Mouse (Mus musculus) lung, embryonic 14.5 days (tissue): ENCODE data around the gene Tyw5. TPM values are rescaled to one million over a fixed set of nuclear protein-coding genes. Genes with fewer than 3 reads are reported as not detected.

Experiments
- ATAC-seq: fragments of 200-750 bp; cut with Nextera tagmentation; 2 replicates; pipeline ENCODE4 v1.8.0; 2017; ENCODE audit warnings: mild to moderate bottlenecking, moderate TSS enrichment, moderate library complexity; ENCODE audit not compliant: insufficient read depth
- DNase-seq: peaks from one replicate; pipeline ENCODE4 v3.0.0-alpha.2; 2015
- H3K27ac ChIP-seq: fragments of 300-500 bp; sonication (generic); 2 replicates; pipeline ENCODE4 v1.5.1; 2014; ENCODE audit warnings: low read depth, mild to moderate bottlenecking, moderate library complexity
- H3K27me3 ChIP-seq: fragments of 300-500 bp; sonication (generic); 2 replicates; pipeline ENCODE4 v1.6.1; 2014; ENCODE audit warnings: low read length, control low read depth; ENCODE audit not compliant: insufficient read depth
- H3K36me3 ChIP-seq: fragments of 300-500 bp; sonication (generic); 2 replicates; pipeline ENCODE4 v1.6.1; 2014; ENCODE audit warnings: control low read depth; ENCODE audit not compliant: insufficient read depth
- H3K4me1 ChIP-seq: fragments of 300-500 bp; sonication (generic); 2 replicates; pipeline ENCODE4 v1.6.1; 2014; ENCODE audit warnings: antibody characterized with exemption, control low read depth; ENCODE audit not compliant: insufficient read depth
- H3K4me2 ChIP-seq: fragments of 300-500 bp; sonication (generic); 2 replicates; pipeline ENCODE4 v1.6.1; 2014; ENCODE audit warnings: mild to moderate bottlenecking
- H3K4me3 ChIP-seq: fragments of 300-500 bp; sonication (generic); 2 replicates; pipeline ENCODE4 v1.5.1; 2014; ENCODE audit warnings: low read depth, low read length
- H3K9ac ChIP-seq: fragments of 300-500 bp; sonication (generic); 2 replicates; pipeline ENCODE4 v1.6.1; 2014
- H3K9me3 ChIP-seq: fragments of 300-500 bp; sonication (generic); 2 replicates; pipeline ENCODE4 v1.6.1; 2016; ENCODE audit warnings: low read depth, low read length, control low read depth
- CTCF ChIP-seq: IDR thresholded peaks from 2 replicates; pipeline ENCODE4 v1.5.1; 2016; ENCODE audit warnings: antibody characterized with exemption, low read depth
- WGBS: fragments of 180-500 bp; shearing (Covaris S2); extraction: QIAGEN DNeasy Blood & Tissue Kit; methylation state at CpG from one replicate; pipeline ENCODE4 v1.1.7; 2014; 5-methylcytosine and 5-hydroxymethylcytosine counted together
- polyA plus RNA-seq: library from polyadenylated mRNA; unstranded; fragments of >200 nt; fragmentation: Nextera tagmentation; extraction: Ambion mirVana; gene quantifications from 2 replicates; pipeline ENCODE4 v1.2.1, GENCODE M21; 2014

Tyw5 gene
- polyA plus RNA-seq, 1 experiment from 2014 or later = 30.2 TPM

DNA sequence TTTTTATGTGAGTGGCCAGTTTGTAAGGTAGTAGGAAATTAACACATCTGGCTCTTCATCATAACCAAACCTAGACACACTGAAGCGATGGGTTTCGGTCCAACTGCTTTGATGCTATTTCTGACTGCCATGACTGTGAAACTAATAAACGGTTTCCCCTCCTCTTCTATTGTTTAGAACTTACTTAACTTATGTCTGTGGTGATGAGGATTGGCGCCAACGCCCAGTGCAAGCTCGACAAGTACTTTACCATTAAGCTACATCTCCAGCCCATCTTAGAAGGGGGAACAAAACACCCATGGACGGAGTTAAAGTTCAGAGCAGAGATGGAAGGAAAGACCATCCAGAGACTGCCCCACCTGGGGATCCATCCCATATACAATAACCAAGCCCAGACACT lies 26.2 kb upstream of the Tyw5 start:
- Histone ChIP-seq H3K4me3 (no peak overlapping the region), H3K4me2 (no peak overlapping the region), H3K27ac (no peak overlapping the region), H3K36me3 (no peaks in the 10 kb centered on the region), H3K9ac (no peak overlapping the region), H3K9me3 (no peaks in the 10 kb centered on the region), H3K27me3 (peaks cover 3% of the 10 kb centered on the region; the same call in 1 of the 2 replicates), H3K4me1 (peaks cover 5% of the 10 kb centered on the region; the same call in 1 of the 2 replicates)
- ATAC-seq (no peak), DNase-seq (no peak)
- 92% methylated on average over 7 of the region's 7 CpGs for WGBS
- no peak for TF ChIP-seq CTCF

DNA sequence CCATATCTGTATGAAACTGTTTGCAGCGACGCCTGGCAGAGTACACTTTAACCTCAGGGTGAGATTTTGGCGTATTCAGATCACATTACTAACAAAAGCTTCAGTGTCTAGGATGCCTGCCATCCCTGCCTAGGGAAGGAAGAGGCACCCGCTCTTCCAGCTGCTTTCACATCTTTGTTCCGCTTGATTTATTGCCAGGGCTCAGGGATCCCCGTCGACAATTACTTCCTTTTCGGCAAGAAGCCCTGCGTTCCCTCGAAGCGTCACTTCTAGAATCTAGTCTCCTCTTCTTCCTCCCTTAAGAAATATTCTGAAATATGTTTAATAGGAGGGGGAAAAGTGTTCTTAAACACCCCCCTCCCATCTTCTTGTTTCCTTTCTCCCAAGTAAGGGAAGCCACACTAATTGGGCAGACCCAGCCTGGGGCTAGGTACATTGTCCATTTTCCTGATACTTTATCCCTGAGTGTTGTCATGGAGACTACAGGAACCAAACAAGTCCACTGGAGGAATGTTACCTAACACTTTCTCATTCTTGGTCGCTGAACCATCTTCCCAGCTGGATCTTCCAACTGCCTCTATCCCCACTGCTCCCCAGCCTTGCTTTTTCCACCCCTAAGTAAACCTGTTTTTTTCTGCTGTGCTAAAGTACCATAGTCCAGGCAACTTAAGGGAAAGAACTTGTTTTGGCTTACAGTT lies 23.0 kb upstream of the Tyw5 start:
- Histone ChIP-seq H3K4me2 (peak overlapping the region; percentile 44), H3K27ac (no peak overlapping the region), H3K4me3 (no peak overlapping the region), H3K36me3 (no peaks in the 10 kb centered on the region), H3K9ac (no peak overlapping the region), H3K27me3 (peaks cover 3% of the 10 kb centered on the region; the same call in 1 of the 2 replicates), H3K4me1 (no peaks in the 10 kb centered on the region), H3K9me3 (no peaks in the 10 kb centered on the region)
- TF ChIP-seq CTCF = no peak; the same call in 1 of the 2 replicates
- DNase-seq = peak; percentile 74
- peak; percentile 36; the same call in 1 of the 2 replicates for ATAC-seq
- WGBS = 12% methylated on average over 12 of the region's 12 CpGs

DNA sequence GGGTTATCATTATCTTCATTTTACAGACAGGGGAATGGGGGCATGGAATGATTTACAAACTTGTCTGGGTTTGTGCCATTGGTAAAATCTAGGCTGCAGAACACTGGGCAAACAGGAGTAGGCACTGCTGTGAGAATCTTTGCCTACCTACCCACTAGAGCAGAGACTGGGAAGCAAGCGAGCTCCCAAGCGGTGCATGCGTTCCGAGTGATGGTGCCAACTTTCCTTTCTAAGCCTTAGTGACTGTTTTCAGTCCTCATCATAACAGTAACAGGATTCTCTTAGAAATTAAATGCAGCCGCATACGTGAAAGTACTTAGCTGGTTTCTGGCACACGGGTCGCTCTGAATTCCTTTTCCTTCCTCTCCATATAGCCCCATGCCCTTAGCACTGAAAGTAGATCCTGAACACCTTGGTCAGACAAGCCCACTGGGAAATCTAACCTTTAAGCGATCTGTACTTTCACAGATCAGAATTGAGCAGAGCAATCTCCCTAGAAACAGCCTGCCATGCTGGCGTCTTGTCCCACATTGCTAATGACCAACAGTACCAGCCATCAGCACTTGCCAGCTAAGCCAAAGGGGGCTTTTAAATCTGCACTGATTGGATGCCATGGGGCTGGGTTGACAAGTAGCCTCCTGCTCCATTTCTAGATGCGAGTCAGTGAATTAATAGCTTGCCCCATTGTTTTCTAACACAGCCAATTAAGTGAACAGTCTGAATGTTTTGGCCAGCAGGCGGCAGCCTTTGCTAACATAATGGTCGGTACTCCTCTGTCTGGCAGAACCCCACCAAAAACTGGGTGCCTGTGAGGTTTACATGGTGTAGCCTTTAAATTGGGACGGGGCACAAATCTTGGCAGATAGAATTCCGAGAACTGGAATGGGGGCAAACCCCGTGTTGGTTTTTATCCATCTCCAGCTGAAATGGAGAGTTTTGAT lies 21.7 kb upstream of the Tyw5 start:
- Histone ChIP-seq H3K9me3 (no peaks in the 10 kb centered on the region), H3K9ac (no peak overlapping the region), H3K4me1 (no peaks in the 10 kb centered on the region), H3K27ac (no peak overlapping the region), H3K27me3 (peaks cover 3% of the 10 kb centered on the region; the same call in 1 of the 2 replicates), H3K36me3 (no peaks in the 10 kb centered on the region), H3K4me3 (no peak overlapping the region), H3K4me2 (peak overlapping the region; percentile 31)
- whole genome bisulfite sequencing = 53% methylated on average over 16 of the region's 16 CpGs
- TF ChIP-seq CTCF = peak; percentile 93
- ATAC-seq = peak; percentile 77
- DNase-seq = peak; percentile 97

DNA sequence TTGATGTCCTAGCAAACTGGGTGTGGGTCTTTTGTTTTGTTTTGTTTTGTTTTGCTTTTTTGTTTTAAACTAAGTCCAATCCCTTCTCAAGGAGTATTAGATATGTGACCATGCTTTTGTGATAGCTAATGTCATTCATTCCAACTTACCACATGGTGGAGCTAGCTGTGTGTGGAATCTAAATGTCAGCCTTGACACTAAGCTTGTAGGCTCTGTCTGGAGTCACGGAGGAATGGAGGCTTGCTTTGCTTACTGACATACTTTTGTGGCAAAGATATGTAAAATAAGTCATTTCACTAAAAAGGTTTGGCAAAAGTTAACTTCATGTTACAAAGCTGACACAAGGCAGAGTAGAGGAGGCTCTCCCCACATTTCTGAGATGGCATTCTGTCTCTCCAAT lies 16.8 kb upstream of the Tyw5 start:
- H3K4me1 ChIP-seq = no peaks in the 10 kb centered on the region
- H3K36me3 ChIP-seq = no peaks in the 10 kb centered on the region
- peak; percentile 77 for TF ChIP-seq CTCF
- ATAC-seq = peak; percentile 46; the same call in 1 of the 2 replicates
- DNase-seq = peak; percentile 87
- H3K9ac ChIP-seq = no peak overlapping the region
- H3K27ac ChIP-seq = no peak overlapping the region
- H3K27me3 ChIP-seq = peaks cover 3% of the 10 kb centered on the region; the same call in 1 of the 2 replicates
- WGBS = 3% methylated on average over 1 of the region's 1 CpGs
- H3K9me3 ChIP-seq = no peaks in the 10 kb centered on the region
- no peak overlapping the region for H3K4me3 ChIP-seq
- H3K4me2 ChIP-seq = no peak overlapping the region

DNA sequence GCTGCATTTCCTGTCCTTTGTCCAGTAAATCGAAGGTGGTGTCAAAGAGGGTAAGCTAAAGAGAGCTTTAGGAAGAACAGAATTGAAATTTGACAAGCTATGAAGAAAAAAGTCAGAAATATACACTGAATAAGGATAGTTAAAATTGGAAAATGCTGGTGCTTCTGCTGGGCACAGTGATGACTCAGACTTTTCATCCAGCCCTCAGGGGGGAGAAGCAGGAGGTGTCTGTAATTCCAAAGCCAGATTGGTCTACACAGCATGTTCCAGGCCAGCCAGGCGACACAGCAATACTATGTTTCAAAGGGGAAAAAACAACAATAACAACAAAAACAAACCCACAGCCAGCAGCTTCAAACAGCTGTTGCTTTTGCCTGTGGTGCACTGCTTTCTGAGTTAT lies 6.5 kb upstream of the Tyw5 start:
- no peaks in the 10 kb centered on the region for H3K9me3 ChIP-seq
- H3K36me3 ChIP-seq = peaks cover 55% of the 10 kb centered on the region
- no peak overlapping the region for H3K27ac ChIP-seq
- H3K27me3 ChIP-seq = no peaks in the 10 kb centered on the region
- DNase-seq (no peak), ATAC-seq (no peak)
- H3K4me3 ChIP-seq = no peak overlapping the region
- H3K4me1 ChIP-seq = peaks cover 4% of the 10 kb centered on the region
- 94% methylated on average over 2 of the region's 2 CpGs for WGBS
- TF ChIP-seq CTCF = no peak
- no peak overlapping the region for H3K4me2 ChIP-seq
- no peak overlapping the region for H3K9ac ChIP-seq

DNA sequence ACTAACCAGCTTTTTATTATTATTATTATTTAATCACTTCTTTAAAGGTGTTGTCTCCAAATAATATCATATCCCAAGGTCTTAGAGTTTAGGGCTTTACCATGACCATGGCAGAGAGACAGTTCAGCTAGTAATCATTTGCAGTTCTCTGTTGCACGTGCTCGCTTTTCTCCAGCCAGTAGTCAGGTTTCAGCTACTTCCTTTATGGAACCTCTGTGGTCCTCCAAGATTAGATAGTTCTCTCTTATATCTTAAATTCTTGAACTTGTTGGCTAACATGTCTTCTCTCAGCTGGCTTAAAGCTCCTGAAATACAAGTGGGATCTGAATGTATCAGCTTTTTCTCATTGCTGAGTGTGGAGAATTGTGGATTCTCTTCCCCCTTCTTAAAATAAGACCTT lies 2.1 kb upstream of the Tyw5 start:
- Histone ChIP-seq H3K27ac (no peak overlapping the region), H3K36me3 (peaks cover 28% of the 10 kb centered on the region), H3K9ac (no peak overlapping the region), H3K4me3 (no peak overlapping the region), H3K4me2 (peak overlapping the region; percentile 75), H3K4me1 (peaks cover 15% of the 10 kb centered on the region), H3K27me3 (no peaks in the 10 kb centered on the region), H3K9me3 (no peaks in the 10 kb centered on the region)
- no peak for TF ChIP-seq CTCF
- no peak for ATAC-seq
- 76% methylated on average over 2 of the region's 2 CpGs for WGBS
- no peak for DNase-seq

DNA sequence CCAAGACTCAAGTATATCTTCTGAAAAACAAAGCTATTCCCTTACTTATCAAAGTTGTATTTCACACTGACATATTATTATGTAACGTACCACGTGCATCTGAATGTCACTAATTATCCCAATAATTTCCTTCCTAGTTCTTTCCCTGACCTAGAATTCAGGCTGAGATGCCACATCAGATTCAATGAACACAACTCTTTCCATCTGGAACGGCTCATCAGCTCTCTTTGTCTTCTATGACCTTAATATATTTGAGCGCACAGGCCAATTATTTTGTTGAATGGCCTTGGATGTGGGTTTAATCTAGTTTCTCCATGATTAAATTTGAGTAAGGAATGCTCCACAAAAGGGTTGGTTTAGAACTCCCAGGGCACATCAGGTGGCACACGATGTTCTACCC lies 4.8 kb downstream of the Tyw5 start:
- Histone ChIP-seq H3K4me3 (no peak overlapping the region), H3K36me3 (peaks cover 31% of the 10 kb centered on the region), H3K9ac (no peak overlapping the region), H3K27ac (no peak overlapping the region), H3K4me2 (no peak overlapping the region), H3K4me1 (no peaks in the 10 kb centered on the region), H3K27me3 (no peaks in the 10 kb centered on the region), H3K9me3 (no peaks in the 10 kb centered on the region)
- ATAC-seq = no peak
- no peak for TF ChIP-seq CTCF
- WGBS = 90% methylated on average over 5 of the region's 5 CpGs
- no peak for DNase-seq
